Mouse (Mus musculus): Measurements from ENCODE around the gene Tmem79. TPM values are rescaled to one million over a fixed set of nuclear protein-coding genes. Genes with fewer than 3 reads are reported as not detected.
"Not testable (repeated sequence)": the region's sequence is repeated elsewhere in the genome, so short reads cannot be mapped to it uniquely, and the experiment has no call there.

Tmem79 gene
- total RNA-seq (2021): 15.9 and 22.2 TPM in 2 replicates
- long read RNA-seq, experiment 1, transcript Tmem79-201 (4 exons, 2,406 nt): major isoform, 7 of 18 reads
- long read RNA-seq, experiment 1, partial matches to known transcripts: 1 of 18 reads
- long read RNA-seq, experiment 1, other reads (novel, unspliced or antisense): 10 of 18 reads
- long read RNA-seq, experiment 2, partial matches to known transcripts: 2 of 13 reads
- long read RNA-seq, experiment 2, other reads (novel, unspliced or antisense): 8 of 13 reads

- DNase-seq: peak; percentile 98
These were observed at the start of gene Tmem79, which contains the start of gene Smg5 for GRCm38 (mm10) chr3:88336058-88337013. Tmem79 (minus strand) TSS chr3:88336148. Smg5 (plus strand) TSS chr3:88336260.

GRCm38 (mm10) chr3:88384364-88384763, 48.4 kb upstream of the Tmem79 start, which contains the start of gene Bglap:
Bglap (minus strand) TSS chr3:88384464.
- no peak for DNase-seq

- not testable (repeated sequence) for DNase-seq
These were observed 46.4 kb upstream of the Tmem79 start for GRCm38 (mm10) chr3:88382383-88382782.

GRCm38 (mm10) chr3:88381389-88382315, 45.7 kb upstream of the Tmem79 start:
- peak; percentile 49 for DNase-seq

- DNase-seq: not testable (repeated sequence)
These were observed 42.7 kb upstream of the Tmem79 start, which contains the start of gene Bglap2 for GRCm38 (mm10) chr3:88378599-88378998. Bglap2 (minus strand) TSS chr3:88378699.

GRCm38 (mm10) chr3:88376644-88377043, 40.7 kb upstream of the Tmem79 start:
- not testable (repeated sequence) for DNase-seq

- DNase-seq: peak; percentile 52
These were observed 40.0 kb upstream of the Tmem79 start for GRCm38 (mm10) chr3:88375750-88376626.

- DNase-seq: not testable (repeated sequence)
These were observed 36.7 kb upstream of the Tmem79 start, which contains the start of gene Bglap3 for GRCm38 (mm10) chr3:88372643-88373042. Bglap3 (minus strand) TSS chr3:88372743.

- not testable (repeated sequence) for DNase-seq
These were observed 32.6 kb upstream of the Tmem79 start for GRCm38 (mm10) chr3:88368511-88368910.

GRCm38 (mm10) chr3:88367517-88367916, 31.6 kb upstream of the Tmem79 start:
- DNase-seq: not testable (repeated sequence)

GRCm38 (mm10) chr3:88366830-88367428, 31.0 kb upstream of the Tmem79 start:
- DNase-seq: peak; percentile 72

GRCm38 (mm10) chr3:88365705-88366361, 29.9 kb upstream of the Tmem79 start:
- DNase-seq: no peak

- DNase-seq: peak; percentile 84
These were observed 28.4 kb upstream of the Tmem79 start, which contains the start of gene Paqr6 for GRCm38 (mm10) chr3:88364337-88364736. Paqr6 (plus strand) TSS chr3:88364584.

- DNase-seq: no peak
These were observed 27.8 kb upstream of the Tmem79 start for GRCm38 (mm10) chr3:88363700-88364099.

GRCm38 (mm10) chr3:88361612-88362313, 25.8 kb upstream of the Tmem79 start:
- no peak for DNase-seq

- DNase-seq: no peak
These were observed 25.1 kb upstream of the Tmem79 start for GRCm38 (mm10) chr3:88361096-88361495.

GRCm38 (mm10) chr3:88359989-88360388, 24.0 kb upstream of the Tmem79 start:
- DNase-seq: no peak

- no peak for DNase-seq
These were observed 23.6 kb upstream of the Tmem79 start for GRCm38 (mm10) chr3:88359584-88359983.

Measured in adrenal gland, postnatal 14 days (tissue).